Comparison of ENCODE assay signal across 21 mouse cellular contexts in the genomic region with DNA sequence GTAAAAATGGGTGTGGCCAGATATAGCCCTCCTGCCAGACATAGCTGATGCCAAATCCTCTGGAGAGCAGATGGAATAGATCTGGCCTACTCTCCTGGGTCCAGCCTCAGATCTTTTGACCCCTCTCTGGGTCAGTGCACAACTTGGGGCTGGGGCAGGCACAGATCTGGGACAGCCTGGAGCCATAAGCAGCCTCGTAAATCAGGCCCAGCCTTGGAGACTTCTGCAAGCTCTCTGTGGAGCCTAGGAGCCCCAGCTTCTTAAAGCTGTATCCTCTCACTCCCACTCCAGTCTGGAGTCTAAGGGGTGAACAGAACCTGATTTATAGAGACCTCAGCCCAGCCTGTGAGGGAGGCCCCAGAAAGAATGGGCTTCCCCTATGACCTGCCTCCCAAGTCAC.
DNase-seq lines count a peak whose midpoint lies in the region; ATAC-seq and TF ChIP-seq lines count a peak whose summit lies in the region.
"Had no signal": no experiment of that assay in that cellular context is flagged by ENCODE, and none has a peak within 500 bp of the region (broad histone marks: within the 10 kb centered on the region; RNA-seq: fewer than 3 reads in every experiment).

No protein-coding gene starts in this region.

- 60% methylated on average over 1 of the region's 1 CpGs for WGBS in intestine, embryonic 14.5 days
- 70% methylated on average over 1 of the region's 1 CpGs for WGBS in intestine, postnatal 0 days
- 96% methylated on average over 1 of the region's 1 CpGs for WGBS in midbrain, embryonic 13.5 days
- WGBS in midbrain, embryonic 10.5 days = 57% methylated on average over 1 of the region's 1 CpGs
- WGBS in limb, embryonic 11.5 days = 26% methylated on average over 1 of the region's 1 CpGs

- no peak overlapping the region for H3K9ac ChIP-seq in intestine, embryonic 14.5 days (ENCODE audit: low read length)
- H3K9ac ChIP-seq in intestine, postnatal 0 days (ENCODE audit: low read depth, low read length) = no peak overlapping the region
- no peak overlapping the region for H3K9ac ChIP-seq in midbrain, embryonic 13.5 days (replicated peaks)
- no peak overlapping the region for H3K9ac ChIP-seq in limb, embryonic 11.5 days (ENCODE audit: low read length)
- H3K9ac ChIP-seq: forebrain, embryonic 15.5 days; heart, embryonic 15.5 days; liver, embryonic 12.5 days; neural tube, embryonic 12.5 days had no signal

- H3K27me3 ChIP-seq in intestine, embryonic 14.5 days (replicated peaks; ENCODE audit: control insufficient read depth, insufficient read depth, low read length) = no peaks in the 10 kb centered on the region
- H3K27me3 ChIP-seq in intestine, postnatal 0 days (replicated peaks; ENCODE audit: control insufficient read depth, insufficient read depth, low read length) = no peaks in the 10 kb centered on the region
- H3K27me3 ChIP-seq in midbrain, embryonic 13.5 days = no peaks in the 10 kb centered on the region
- peaks cover 11% of the 10 kb centered on the region for H3K27me3 ChIP-seq in midbrain, embryonic 10.5 days (ENCODE audit: low read depth, poor library complexity, severe bottlenecking)
- no peaks in the 10 kb centered on the region for H3K27me3 ChIP-seq in limb, embryonic 11.5 days (ENCODE audit: control insufficient read depth, insufficient read depth, low read length)
- H3K27me3 ChIP-seq: CH12.LX; forebrain, embryonic 15.5 days; liver, embryonic 12.5 days; neural tube, embryonic 12.5 days had no signal

- H3K4me1 ChIP-seq in intestine, embryonic 14.5 days (replicated peaks; ENCODE audit: control insufficient read depth, insufficient read depth, low read length) = peaks cover 3% of the 10 kb centered on the region
- no peaks in the 10 kb centered on the region for H3K4me1 ChIP-seq in intestine, postnatal 0 days (replicated peaks; ENCODE audit: control insufficient read depth, insufficient read depth, low read length)
- H3K4me1 ChIP-seq in midbrain, embryonic 13.5 days (replicated peaks) = peaks cover 9% of the 10 kb centered on the region; the same call in 1 of the 2 replicates
- H3K4me1 ChIP-seq in midbrain, embryonic 10.5 days = 0 out of 2 replicates have a peak, but pooled peaks cover 4% of the 10 kb centered on the region
- peaks cover 6% of the 10 kb centered on the region for H3K4me1 ChIP-seq in limb, embryonic 11.5 days (ENCODE audit: control insufficient read depth, insufficient read depth, low read length)
- H3K4me1 ChIP-seq: heart, embryonic 15.5 days; liver, embryonic 12.5 days; neural tube, embryonic 12.5 days had no signal

- no peak overlapping the region for H3K4me3 ChIP-seq in intestine, embryonic 14.5 days (ENCODE audit: low read depth, low read length)
- H3K4me3 ChIP-seq in intestine, postnatal 0 days (ENCODE audit: low read depth, low read length) = no peak overlapping the region
- no peak overlapping the region for H3K4me3 ChIP-seq in midbrain, embryonic 13.5 days (replicated peaks)
- H3K4me3 ChIP-seq in midbrain, embryonic 10.5 days = no peak overlapping the region
- no peak overlapping the region for H3K4me3 ChIP-seq in limb, embryonic 11.5 days (ENCODE audit: low read depth, low read length)
- H3K4me3 ChIP-seq: forebrain, embryonic 15.5 days; heart, adult 2 months; heart, embryonic 15.5 days; liver, embryonic 12.5 days; neural tube, embryonic 12.5 days had no signal

- H3K27ac ChIP-seq in intestine, embryonic 14.5 days (ENCODE audit: low read depth) = no peak overlapping the region
- H3K27ac ChIP-seq in intestine, postnatal 0 days (ENCODE audit: low read depth, low read length) = no peak overlapping the region
- H3K27ac ChIP-seq in midbrain, embryonic 13.5 days = no peak overlapping the region
- H3K27ac ChIP-seq in midbrain, embryonic 10.5 days (replicated peaks) = no peak overlapping the region
- H3K27ac ChIP-seq in limb, embryonic 11.5 days (replicated peaks; ENCODE audit: low read depth, low read length) = 0 out of 2 replicates have a peak overlapping the region, but pooled peaks have one; percentile 30
- H3K27ac ChIP-seq: heart, adult 2 months; heart, embryonic 15.5 days; hindbrain, postnatal 0 days; liver, embryonic 12.5 days; neural tube, embryonic 12.5 days had no signal

- no peak for DNase-seq in intestine, embryonic 14.5 days (ENCODE audit: low spot score)
- no peak for DNase-seq in midbrain, embryonic 10.5 days (ENCODE audit: low spot score)
- no peak for DNase-seq in limb, embryonic 11.5 days (ENCODE audit: low spot score)
- DNase-seq in retina, embryonic 14.5 days (ENCODE audit: low spot score) = no peak
- no peak for DNase-seq in left cerebral cortex, adult 8-10 months (ENCODE audit: low spot score in 2 of 2)
- DNase-seq: adrenal gland, postnatal 25 days; cerebellum, adult 11-12 months; cerebellum, postnatal 14 days; gastrocnemius, postnatal 25 days; heart, adult 2 months; heart, postnatal 4 days; lung, adult 2 months; thymus, postnatal 36 days had no signal

- peak; percentile 12; the same call in 1 of the 2 replicates for ATAC-seq in intestine, embryonic 14.5 days (replicated peaks; ENCODE audit: low FRiP score, low TSS enrichment, low read depth)
- ATAC-seq in intestine, postnatal 0 days = no peak
- ATAC-seq in midbrain, embryonic 13.5 days = 0 out of 2 replicates have a peak, but pooled peaks have one; percentile 25
- ATAC-seq in limb, embryonic 11.5 days (ENCODE audit: insufficient number of reproducible peaks, low FRiP score, low TSS enrichment, low read depth) = no peak
- ATAC-seq: forebrain, embryonic 15.5 days; hindbrain, postnatal 0 days; liver, embryonic 12.5 days had no signal

- H3K4me2 ChIP-seq in intestine, embryonic 14.5 days (ENCODE audit: low read length) = no peak overlapping the region
- H3K4me2 ChIP-seq in intestine, postnatal 0 days (replicated peaks; ENCODE audit: low read depth) = no peak overlapping the region
- H3K4me2 ChIP-seq in midbrain, embryonic 13.5 days (replicated peaks) = no peak overlapping the region
- H3K4me2 ChIP-seq in limb, embryonic 11.5 days (ENCODE audit: low read depth, severe bottlenecking) = no peak overlapping the region
- H3K4me2 ChIP-seq: forebrain, embryonic 15.5 days; heart, embryonic 15.5 days; liver, embryonic 12.5 days; neural tube, embryonic 12.5 days had no signal

- no peak for TF ChIP-seq CTCF in intestine, postnatal 0 days (IDR thresholded peaks at IDR 0.05; ENCODE audit: low read depth)

- H3K9me3 ChIP-seq in intestine, embryonic 14.5 days (ENCODE audit: control insufficient read depth, low read length) = no peaks in the 10 kb centered on the region
- H3K9me3 ChIP-seq in intestine, postnatal 0 days (ENCODE audit: control insufficient read depth) = no peaks in the 10 kb centered on the region
- no peaks in the 10 kb centered on the region for H3K9me3 ChIP-seq in midbrain, embryonic 13.5 days
- H3K9me3 ChIP-seq in midbrain, embryonic 10.5 days (replicated peaks) = no peaks in the 10 kb centered on the region
- H3K9me3 ChIP-seq in limb, embryonic 11.5 days (ENCODE audit: control insufficient read depth, low read length) = no peaks in the 10 kb centered on the region
- H3K9me3 ChIP-seq: forebrain, embryonic 15.5 days; heart, embryonic 15.5 days; liver, embryonic 12.5 days; neural tube, embryonic 12.5 days had no signal

- no peaks in the 10 kb centered on the region for H3K36me3 ChIP-seq in intestine, embryonic 14.5 days (ENCODE audit: control insufficient read depth, insufficient read depth, low read length)
- no peaks in the 10 kb centered on the region for H3K36me3 ChIP-seq in intestine, postnatal 0 days (ENCODE audit: control insufficient read depth, insufficient read depth)
- H3K36me3 ChIP-seq in midbrain, embryonic 13.5 days = no peaks in the 10 kb centered on the region
- no peaks in the 10 kb centered on the region for H3K36me3 ChIP-seq in midbrain, embryonic 10.5 days
- no peaks in the 10 kb centered on the region for H3K36me3 ChIP-seq in limb, embryonic 11.5 days (ENCODE audit: control insufficient read depth, insufficient read depth, low read length)
- H3K36me3 ChIP-seq: forebrain, embryonic 15.5 days; heart, embryonic 15.5 days; liver, embryonic 12.5 days; neural tube, embryonic 12.5 days had no signal

Comparison
In these comparisons a context has a peak if more than half of its experiments do, and no peak if none do; other contexts are left out.
1. ATAC-seq: peak in intestine, embryonic 14.5 days (single experiment) and midbrain, embryonic 13.5 days (single experiment); none in intestine, postnatal 0 days (single experiment) and limb, embryonic 11.5 days (single experiment).